Mouse (Mus musculus) hindbrain, embryonic 14.5 days (tissue): ENCODE results near the gene Tub. TPM values are rescaled to one million over a fixed set of nuclear protein-coding genes. Genes with fewer than 3 reads are reported as not detected.
A peak's percentile ranks its signal among the peaks of the same experiment; 100 is the strongest.

Source experiments
- ATAC-seq: fragments of 200-750 bp; cut with Nextera tagmentation; 2 replicates; pipeline ENCODE4 v1.8.0; 2017; ENCODE audit warnings: moderate number of reproducible peaks, mild to moderate bottlenecking, moderate TSS enrichment, moderate library complexity; ENCODE audit not compliant: low FRiP score
- DNase-seq: peaks from one replicate; pipeline ENCODE4 v3.0.0-alpha.2; 2015; ENCODE audit warnings: low spot score
- H3K27ac ChIP-seq: fragments of 300-500 bp; sonication (generic); 2 replicates; pipeline ENCODE4 v1.5.1; 2014; ENCODE audit warnings: mild to moderate bottlenecking, moderate library complexity
- H3K27me3 ChIP-seq: fragments of 300-500 bp; sonication (generic); 2 replicates; pipeline ENCODE4 v1.6.1; 2014; ENCODE audit warnings: mild to moderate bottlenecking, low read length, mixed read lengths; ENCODE audit not compliant: control insufficient read depth, insufficient read depth
- H3K36me3 ChIP-seq: fragments of 300-500 bp; sonication (generic); replicated peaks from 2 replicates; pipeline ENCODE4 v1.6.1; 2014; ENCODE audit not compliant: control insufficient read depth, insufficient read depth
- H3K4me1 ChIP-seq: fragments of 300-500 bp; sonication (generic); replicated peaks from 2 replicates; pipeline ENCODE4 v1.6.1; 2014; ENCODE audit warnings: antibody characterized with exemption, low read length, mixed read lengths; ENCODE audit not compliant: control insufficient read depth, insufficient read depth
- H3K4me2 ChIP-seq: fragments of 300-500 bp; sonication (generic); replicated peaks from 2 replicates; pipeline ENCODE4 v1.6.1; 2014; ENCODE audit warnings: mild to moderate bottlenecking, moderate library complexity
- H3K4me3 ChIP-seq: fragments of 300-500 bp; sonication (generic); replicated peaks from 2 replicates; pipeline ENCODE4 v1.5.1; 2014; ENCODE audit warnings: mild to moderate bottlenecking, low read length
- H3K9ac ChIP-seq: fragments of 300-500 bp; sonication (generic); 2 replicates; pipeline ENCODE4 v1.6.1; 2014
- H3K9me3 ChIP-seq: fragments of 300-500 bp; sonication (generic); 2 replicates; pipeline ENCODE4 v1.6.1; 2016; ENCODE audit warnings: low read length; ENCODE audit not compliant: control insufficient read depth
- WGBS: fragments of 180-500 bp; shearing (Covaris S2); extraction: QIAGEN DNeasy Blood & Tissue Kit; methylation state at CpG from one replicate; pipeline ENCODE4 v1.1.7; 2014; 5-methylcytosine and 5-hydroxymethylcytosine counted together
- polyA plus RNA-seq: library from polyadenylated mRNA; unstranded; fragments of >200 nt; fragmentation: Nextera tagmentation; extraction: Ambion mirVana; gene quantifications from 2 replicates; pipeline ENCODE4 v1.2.1, GENCODE M21; 2014

Tub gene
- polyA plus RNA-seq, 1 experiment from 2014 or later: 52.9 TPM

DNA sequence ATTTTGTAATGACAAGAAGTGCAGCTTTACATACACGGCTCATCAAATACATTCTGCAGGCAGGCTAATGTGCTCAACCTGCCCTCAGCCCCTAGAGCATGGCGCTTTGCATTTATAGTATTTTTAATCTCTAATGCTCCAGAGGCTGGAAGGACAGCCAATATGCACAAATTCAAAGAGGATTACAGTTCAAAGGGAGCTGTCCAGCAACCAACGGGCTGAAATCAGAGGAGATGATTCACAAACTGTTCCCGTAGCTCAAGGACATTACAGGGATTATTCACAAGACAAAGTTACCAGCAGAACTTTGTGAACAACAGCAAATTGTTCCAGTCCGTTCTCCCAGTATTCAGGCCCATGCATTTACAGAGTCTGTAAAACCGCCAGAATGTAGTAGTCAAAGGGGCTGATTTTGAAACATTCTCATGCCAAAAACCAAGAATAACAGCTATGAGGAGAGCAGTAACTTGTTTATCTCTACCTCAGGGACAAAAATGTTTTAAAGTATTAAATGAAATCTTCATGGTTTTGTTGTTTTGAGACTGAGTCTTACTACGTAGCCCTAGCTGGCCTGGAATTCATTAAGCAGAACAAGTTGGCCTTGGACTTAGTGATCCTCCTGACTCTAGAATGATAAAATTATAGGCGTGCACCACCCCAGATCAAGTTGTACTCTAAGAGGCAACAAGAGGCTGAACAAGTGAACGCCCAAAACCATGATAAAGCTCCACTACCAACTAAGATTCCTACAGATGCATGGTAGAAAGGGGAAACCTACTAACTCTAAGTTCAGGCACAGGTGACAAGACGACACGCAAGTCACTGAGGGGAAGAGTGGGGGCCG is 132.4 kb downstream of the Tub start:
- H3K4me1 ChIP-seq: peaks cover 14% of the 10 kb centered on the region
- 20% methylated on average over 12 of the region's 12 CpGs for WGBS
- H3K4me2 ChIP-seq: peak overlapping the region; percentile 80
- H3K4me3 ChIP-seq: peak overlapping the region; percentile 86
- H3K27me3 ChIP-seq: no peaks in the 10 kb centered on the region
- H3K9ac ChIP-seq: peak overlapping the region; percentile 86
- ATAC-seq (0 out of 2 replicates have a peak, but pooled peaks have one; percentile 2), DNase-seq (peak; percentile 49)
- H3K27ac ChIP-seq: 0 out of 2 replicates have a peak overlapping the region, but pooled peaks have one; percentile 63
- H3K9me3 ChIP-seq: no peaks in the 10 kb centered on the region
- H3K36me3 ChIP-seq: no peaks in the 10 kb centered on the region

- Histone ChIP-seq H3K4me1 (peaks cover 14% of the 10 kb centered on the region), H3K9ac (peak within 1 kb of the TSS; percentile 86), H3K4me3 (peak within 1 kb of the TSS; percentile 86), H3K36me3 (no peaks in the 10 kb centered on the region), H3K9me3 (no peaks in the 10 kb centered on the region), H3K4me2 (peak within 1 kb of the TSS; percentile 80), H3K27ac (0 out of 2 replicates have a peak within 1 kb of the TSS, but pooled peaks have one; percentile 63), H3K27me3 (no peaks in the 10 kb centered on the region)
- 4% methylated on average over 50 of the region's 50 CpGs for WGBS
- peak; percentile 81 for DNase-seq
- ATAC-seq: peak; percentile 95
Observed at GRCm38 (mm10) chr7:109083113-109083812, 133.1 kb downstream of the Tub start, which contains the start of gene Ric3. Ric3 (minus strand) TSS chr7:109083331.

DNA sequence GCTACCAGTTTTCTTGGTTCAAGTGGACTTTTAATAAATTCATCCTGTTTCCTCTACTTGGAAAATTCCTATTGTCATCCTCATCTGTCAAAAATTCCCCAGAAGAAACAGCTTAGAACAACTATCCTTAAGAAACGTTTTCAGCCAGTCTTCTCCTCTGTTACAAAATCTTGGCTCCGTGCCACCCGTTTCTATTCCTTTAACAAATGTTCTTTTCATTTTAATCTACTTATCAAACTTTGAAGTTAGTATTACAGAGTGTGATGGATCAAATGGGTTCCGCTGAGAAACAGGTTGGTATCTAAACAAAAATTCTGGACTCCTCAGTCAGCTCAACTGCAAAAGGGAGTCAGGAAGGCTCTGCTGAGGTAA is 133.7 kb downstream of the Tub start:
- Histone ChIP-seq H3K9ac (no peak overlapping the region), H3K27me3 (no peaks in the 10 kb centered on the region), H3K27ac (no peak overlapping the region), H3K36me3 (no peaks in the 10 kb centered on the region), H3K9me3 (no peaks in the 10 kb centered on the region), H3K4me1 (peaks cover 14% of the 10 kb centered on the region), H3K4me3 (peak overlapping the region; percentile 86; the same call in 1 of the 2 replicates), H3K4me2 (peak overlapping the region; percentile 80)
- WGBS: 85% methylated on average over 4 of the region's 4 CpGs
- ATAC-seq: no peak
- no peak for DNase-seq

Other genes with a start within 250 kb of the Tub start
- not detected in 2 replicates for gene Olfr512, start 237.0 kb upstream of the Tub start, polyA plus RNA-seq
- not detected in 2 replicates for gene Olfr513, start 199.4 kb upstream of the Tub start, polyA plus RNA-seq
- gene Olfr514, start 124.3 kb upstream of the Tub start, polyA plus RNA-seq: not detected in 2 replicates
- not detected in 2 replicates for gene Olfr516, start 99.8 kb upstream of the Tub start, polyA plus RNA-seq
- not detected in 2 replicates for gene Olfr517, start 78.0 kb upstream of the Tub start, polyA plus RNA-seq
- not detected in 2 replicates for gene Olfr518, start 65.3 kb upstream of the Tub start, polyA plus RNA-seq
- not detected in 2 replicates for gene Olfr519, start 55.9 kb upstream of the Tub start, polyA plus RNA-seq
- gene Nlrp10, start 20.2 kb upstream of the Tub start, polyA plus RNA-seq: not detected in 2 replicates
- gene Eif3f, start 15.9 kb upstream of the Tub start, polyA plus RNA-seq: 83.1 and 90.8 TPM in 2 replicates
- 33.3 and 34.4 TPM in 2 replicates for gene Ric3, start 133.0 kb downstream of the Tub start, polyA plus RNA-seq
- 55.2 and 64.9 TPM in 2 replicates for gene Lmo1, start 224.9 kb downstream of the Tub start, polyA plus RNA-seq